Mouse (Mus musculus): ENCODE results near the gene Gmppb. TPM values are rescaled to one million over a fixed set of nuclear protein-coding genes. Genes with fewer than 3 reads are reported as not detected.

Gmppb gene
- total RNA-seq, 2 experiments from 2014 or later: 10.5 to 10.6 TPM

DNA sequence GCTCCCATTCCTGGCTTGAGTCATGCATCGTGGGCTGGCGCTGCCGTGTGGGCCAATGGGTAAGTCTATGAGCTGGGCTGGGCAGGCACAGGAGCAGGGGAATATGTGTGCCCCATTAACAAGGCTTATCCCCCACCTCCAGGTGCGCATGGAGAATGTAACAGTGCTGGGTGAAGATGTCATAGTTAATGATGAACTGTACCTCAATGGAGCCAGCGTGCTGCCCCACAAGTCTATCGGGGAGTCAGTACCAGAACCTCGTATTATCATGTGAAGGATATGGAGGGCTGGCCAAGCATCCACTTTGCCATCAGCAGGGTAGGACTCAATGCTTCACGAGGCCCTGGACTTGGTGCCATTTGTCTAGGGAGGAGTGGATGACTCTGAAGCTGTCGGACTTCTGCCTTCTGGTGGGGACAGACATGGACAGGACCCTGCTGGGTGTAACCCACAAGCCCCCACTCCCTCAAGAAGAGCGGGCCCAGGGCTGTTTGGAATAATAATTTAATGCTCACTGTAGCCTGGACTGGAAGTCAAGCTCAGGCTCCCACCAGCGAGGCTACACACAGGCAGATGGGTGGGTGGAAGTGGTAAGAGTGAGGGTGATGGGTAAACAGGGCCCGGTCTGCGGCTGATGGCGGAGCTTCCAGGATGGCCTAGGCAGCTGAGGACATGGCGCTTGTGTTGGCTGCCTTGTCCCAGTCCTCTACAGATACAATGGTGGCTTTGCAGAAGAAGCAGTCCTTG is 2.3 kb downstream of the Gmppb start:
- no peak for DNase-seq

DNA sequence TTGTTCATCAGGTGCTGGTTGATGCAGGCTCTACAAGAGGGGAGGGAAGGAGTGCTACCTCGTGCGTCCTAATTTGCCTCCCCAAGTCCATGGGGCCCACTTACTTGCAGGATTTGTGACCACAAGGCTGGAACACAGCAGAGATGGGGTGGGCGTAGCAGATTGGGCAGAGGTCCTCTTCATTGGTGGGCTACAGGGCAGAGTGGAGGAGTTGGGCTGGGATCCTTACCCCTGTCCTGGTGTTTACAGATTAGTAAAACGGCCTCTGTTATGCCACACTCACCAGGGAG is 2.8 kb downstream of the Gmppb start:
- DNase-seq: no peak

DNA sequence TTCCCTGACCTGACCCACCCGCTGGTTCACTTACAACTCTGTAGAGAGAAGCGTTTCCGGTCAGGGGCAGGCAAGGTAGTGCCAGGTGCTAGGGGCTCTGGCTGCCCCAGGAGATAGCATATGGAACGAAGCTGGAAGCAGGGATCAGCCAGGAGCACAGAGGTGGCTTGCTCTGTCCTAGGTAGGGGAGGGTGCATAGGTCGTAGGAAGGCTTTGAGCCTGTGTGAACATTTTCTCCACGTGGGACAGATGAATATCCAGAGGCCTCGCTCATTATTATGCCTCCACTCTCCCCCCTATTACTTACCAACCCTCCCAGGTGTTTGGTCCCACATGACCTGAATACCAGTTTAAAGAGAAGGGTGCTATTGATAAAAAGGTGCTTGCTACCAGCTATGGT is 3.4 kb downstream of the Gmppb start:
- DNase-seq: no peak

DNA sequence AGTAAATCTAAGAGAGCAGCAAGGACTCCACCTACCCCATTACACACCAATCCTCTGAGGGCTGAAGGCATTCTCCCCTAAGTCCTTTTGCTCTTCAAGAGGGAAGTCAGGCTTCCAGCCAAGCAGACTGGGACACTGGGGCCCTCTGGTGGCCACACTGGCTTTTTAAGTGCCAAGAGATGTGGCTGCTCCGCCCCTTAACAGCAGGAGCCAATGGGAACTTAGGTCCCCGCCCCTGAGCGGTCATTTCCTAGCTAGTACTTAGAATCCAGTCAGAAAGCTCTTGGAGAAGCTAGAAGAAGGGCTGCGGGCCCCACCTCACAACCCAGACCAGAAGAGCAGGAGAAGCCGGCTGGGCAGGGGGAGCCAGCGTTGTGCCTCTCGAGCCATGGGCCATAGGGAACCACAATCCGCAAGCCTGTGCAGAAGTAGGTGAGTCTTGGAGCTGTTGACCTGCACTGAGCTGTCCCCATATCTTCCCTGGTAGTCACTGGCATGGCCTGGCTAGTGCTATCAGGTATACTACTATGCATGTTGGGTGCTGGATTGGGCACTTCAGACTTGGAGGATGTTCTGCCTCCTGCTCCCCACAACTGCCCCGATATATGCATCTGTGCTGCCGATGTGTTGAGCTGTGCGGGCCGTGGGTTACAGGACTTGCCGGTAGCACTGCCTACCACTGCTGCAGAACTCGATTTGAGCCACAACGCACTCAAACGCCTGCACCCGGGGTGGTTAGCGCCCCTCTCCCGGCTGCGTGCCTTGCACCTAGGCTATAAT is 4.0 kb downstream of the Gmppb start, which contains the start of gene Amigo3:
Amigo3 (plus strand) TSS at position 275 of the 780 bp plus-strand sequence.
- DNase-seq: peak; percentile 97 to 99

GRCm38 (mm10) chr9:108053665-108054225 is 4.7 kb downstream of the Gmppb start:
- DNase-seq: no peak

DNA sequence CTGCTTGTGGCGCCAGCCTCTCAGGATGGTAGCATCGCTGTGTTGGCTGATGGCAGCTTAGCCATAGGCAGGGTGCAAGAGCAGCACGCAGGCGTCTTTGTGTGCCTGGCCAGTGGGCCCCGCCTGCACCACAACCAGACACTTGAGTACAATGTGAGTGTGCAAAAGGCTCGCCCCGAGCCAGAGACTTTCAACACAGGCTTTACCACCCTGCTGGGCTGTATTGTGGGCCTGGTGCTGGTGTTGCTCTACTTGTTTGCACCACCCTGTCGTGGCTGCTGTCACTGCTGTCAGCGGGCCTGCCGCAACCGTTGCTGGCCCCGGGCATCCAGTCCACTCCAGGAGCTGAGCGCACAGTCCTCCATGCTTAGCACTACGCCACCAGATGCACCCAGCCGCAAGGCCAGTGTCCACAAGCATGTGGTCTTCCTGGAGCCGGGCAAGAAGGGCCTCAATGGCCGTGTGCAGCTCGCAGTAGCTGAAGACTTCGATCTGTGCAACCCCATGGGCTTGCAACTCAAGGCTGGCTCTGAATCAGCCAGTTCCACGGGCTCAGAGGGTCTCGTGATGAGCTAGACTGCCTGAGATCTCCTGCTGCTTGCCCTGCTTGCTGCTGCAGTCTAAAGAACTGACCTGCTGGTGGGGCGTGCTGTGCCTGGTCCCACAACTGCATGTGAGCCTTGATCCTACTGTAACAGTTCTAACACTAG is 5.4 kb downstream of the Gmppb start:
- DNase-seq: no peak

- no peak for DNase-seq
Observed at GRCm38 (mm10) chr9:108055061-108055460, 6.0 kb downstream of the Gmppb start.

- no peak for DNase-seq
Observed at GRCm38 (mm10) chr9:108055661-108056237, 6.7 kb downstream of the Gmppb start.

DNA sequence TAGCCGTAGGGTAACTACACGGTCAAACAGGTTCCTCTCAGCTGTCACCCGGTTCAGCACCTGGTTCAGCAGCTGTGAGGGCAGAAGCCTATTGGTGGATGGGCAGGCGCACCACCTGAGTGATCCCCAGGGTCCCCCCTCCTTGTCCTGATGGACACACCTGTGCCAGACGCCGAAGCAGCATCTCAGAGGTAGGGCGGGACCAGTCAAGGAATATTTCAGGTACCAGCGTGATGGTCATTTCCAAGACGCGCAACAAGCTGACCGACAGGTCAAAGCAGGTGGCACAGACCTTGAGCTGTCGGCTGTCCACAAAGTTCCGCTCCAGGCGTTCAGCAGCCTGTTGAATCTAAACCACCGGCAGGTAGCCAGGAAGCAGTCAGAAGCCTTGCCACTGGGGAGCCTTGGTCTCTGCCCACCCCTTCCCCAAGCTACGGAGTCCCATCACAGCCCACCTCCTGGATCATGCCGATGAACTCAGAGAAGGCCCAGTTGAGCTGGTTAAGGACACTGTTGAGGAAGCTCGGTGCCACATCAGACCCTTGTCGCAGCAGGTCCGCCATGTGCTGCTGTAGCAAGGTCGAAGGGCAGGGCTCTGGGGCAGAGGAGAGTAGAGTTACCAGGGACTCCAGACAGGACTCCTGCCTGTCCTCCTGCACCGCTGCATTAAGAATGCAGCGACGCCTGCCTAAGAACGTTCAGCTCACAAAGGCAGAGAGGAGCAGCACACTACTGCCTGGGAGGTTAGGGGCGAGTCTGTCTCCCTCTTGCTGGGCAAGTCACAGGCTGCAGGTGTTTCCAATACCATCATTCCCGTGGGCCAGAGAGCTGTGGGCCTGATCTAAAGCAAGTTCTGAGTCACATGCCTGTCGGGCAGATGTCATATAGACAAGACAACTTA is 7.6 kb downstream of the Gmppb start:
- no peak for DNase-seq

- DNase-seq: peak; percentile 62 to 65
Observed at GRCm38 (mm10) chr9:108057262-108057562, 8.2 kb downstream of the Gmppb start.

- DNase-seq: no peak
Observed at GRCm38 (mm10) chr9:108058291-108058690, 9.2 kb downstream of the Gmppb start.

DNA sequence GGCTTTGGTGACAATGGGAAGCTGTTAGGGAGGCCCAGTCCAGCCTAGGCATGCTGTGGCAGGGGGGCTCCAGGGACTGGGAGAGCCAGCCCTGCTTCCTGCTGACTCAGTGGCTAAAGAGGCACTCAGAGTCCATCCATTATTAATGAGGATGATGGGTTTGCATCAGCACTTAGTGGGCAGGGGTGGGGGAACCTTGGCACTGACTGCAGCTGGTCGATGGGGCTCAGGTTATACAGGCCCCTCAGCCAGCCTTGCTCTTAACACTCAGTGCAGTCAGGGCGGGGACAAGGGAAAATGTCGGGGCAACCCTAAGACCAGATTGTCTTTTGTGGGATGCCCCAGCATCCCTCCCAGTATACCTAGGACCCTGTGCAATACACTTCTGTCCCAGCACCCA is 13.1 kb downstream of the Gmppb start:
- no peak for DNase-seq

DNA sequence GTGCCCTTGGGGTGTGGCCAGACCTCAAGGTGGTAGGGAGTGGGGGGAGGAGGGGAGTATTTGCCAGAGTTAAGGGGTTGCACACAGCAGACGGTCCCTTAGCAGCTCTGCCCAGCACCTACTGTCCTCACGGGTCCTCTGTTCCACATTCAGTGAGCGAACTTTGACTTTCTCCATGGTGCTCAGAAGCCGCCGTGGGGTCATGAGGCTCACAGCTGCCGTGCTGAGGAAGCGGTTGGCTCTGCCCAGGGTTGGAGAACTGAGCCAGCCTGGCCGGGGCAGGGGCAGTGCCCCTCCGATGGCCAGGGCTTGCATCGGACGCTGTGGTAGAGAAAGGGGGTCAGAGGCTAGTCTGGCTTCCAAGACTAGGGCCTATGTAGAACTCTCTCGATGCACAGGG is 14.3 kb downstream of the Gmppb start:
- DNase-seq: no peak

DNA sequence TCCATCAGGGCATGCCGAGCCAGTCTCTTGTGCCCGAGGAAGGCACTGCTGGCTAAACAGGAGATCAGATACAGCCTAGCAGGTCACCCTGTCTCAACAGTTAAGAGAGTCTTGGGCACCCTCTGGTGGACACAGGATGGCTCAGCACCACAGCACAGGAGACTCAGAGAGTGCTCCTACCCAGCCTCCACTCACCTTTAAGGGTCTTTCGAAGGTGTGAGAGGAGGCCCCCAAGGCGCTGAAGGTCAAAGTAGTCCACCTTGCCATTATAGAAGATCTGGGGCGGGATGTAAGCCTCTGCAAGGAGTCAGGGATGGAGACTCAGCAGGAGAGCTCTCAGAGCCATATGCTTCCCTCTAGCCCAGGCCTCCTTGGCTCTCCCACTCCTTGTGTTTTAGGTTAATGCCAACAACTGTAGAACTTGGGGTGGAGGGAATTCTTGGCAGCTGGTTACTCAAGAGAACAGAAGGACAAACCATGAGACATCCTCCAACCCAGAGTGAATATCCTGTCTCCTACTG is 16.5 kb downstream of the Gmppb start:
- DNase-seq: peak; percentile 58 to 75

- DNase-seq: no peak
Observed at GRCm38 (mm10) chr9:108067199-108067598, 18.2 kb downstream of the Gmppb start.

DNA sequence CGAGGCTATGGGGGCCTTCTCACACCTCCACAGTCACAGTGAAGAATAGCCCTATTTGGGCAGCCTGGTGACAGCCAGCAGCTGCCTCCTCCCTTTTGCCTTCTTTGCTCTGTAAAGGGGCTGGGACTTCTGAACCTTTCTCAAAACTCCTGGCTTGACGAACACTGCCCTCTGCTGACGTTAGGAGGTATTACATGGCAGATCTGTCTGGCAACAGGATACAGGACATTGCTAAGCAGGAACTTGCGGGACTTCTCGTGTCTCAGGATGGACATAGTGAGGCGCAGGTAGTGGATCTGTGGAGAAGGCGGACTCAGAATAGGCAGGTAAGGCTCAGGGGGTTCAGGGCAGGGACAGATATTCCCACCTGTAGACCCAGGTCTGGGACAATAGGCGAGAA is 18.9 kb downstream of the Gmppb start:
- DNase-seq: peak; percentile 86 to 94

DNA sequence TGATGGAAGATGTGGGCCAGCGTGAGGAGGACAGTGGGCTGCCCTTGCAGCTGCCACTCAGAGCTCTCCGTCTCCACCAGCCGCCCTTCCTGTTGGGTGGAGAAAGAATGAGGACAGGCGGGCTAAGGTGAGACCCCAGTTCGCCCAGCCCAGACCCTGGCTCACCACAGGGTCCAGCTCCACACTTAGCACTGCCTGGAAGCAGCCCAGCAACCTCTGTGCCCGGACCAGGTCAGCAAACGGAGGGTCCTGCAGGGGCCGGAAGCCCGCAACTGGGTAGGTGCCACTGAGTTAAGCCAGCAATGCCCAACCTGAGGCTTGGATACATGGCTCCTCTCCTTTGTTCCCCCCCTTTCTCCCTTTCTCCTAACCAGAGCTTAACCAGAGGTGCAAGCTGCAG is 20.0 kb downstream of the Gmppb start:
- no peak for DNase-seq

- DNase-seq: no peak
Observed at GRCm38 (mm10) chr9:108069529-108069928, 20.5 kb downstream of the Gmppb start.

- no peak for DNase-seq
Observed at GRCm38 (mm10) chr9:108071801-108072200, 22.8 kb downstream of the Gmppb start.

DNA sequence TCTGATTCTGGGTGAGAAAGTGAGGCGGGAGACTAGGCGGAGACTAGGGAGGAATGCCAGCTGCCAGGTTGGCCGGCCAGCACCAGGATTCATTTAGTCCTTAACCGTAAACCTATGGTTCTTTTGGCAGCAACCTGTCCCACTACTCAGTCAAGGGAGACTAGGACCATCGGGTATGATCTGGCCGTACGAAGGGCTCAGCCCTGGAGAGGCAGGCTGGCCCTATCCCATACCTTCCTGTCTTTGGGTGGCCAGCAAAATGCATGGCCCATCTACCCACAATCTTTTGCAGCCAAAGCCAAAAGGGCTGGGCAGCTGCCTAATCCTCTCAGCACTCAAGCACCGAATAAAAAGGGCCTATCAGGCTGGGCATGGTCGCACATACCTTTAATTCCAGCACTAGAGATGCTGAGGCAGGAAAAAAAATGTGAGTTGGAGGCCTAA is 23.5 kb downstream of the Gmppb start:
- no peak for DNase-seq

Measured in heart, adult 18-20 months (tissue).